Mouse (Mus musculus) kidney, adult 2 months (tissue): ENCODE results near the gene Kazn.

Experiments used
- CTCF ChIP-seq: fragments of 200-500 bp; conservative IDR thresholded peaks from 2 replicates; pipeline ENCODE4 v1.5.1; 2011; ENCODE audit warnings: low read depth, mild to moderate bottlenecking, control low read depth, low read length, moderate library complexity, mixed read lengths; ENCODE audit not compliant: insufficient read depth, insufficient read length
- POLR2A ChIP-seq: fragments of 200-500 bp; IDR thresholded peaks from one replicate; pipeline ENCODE4 v1.6.1; 2011; ENCODE audit warnings: low read depth, low read length, control low read depth

DNA sequence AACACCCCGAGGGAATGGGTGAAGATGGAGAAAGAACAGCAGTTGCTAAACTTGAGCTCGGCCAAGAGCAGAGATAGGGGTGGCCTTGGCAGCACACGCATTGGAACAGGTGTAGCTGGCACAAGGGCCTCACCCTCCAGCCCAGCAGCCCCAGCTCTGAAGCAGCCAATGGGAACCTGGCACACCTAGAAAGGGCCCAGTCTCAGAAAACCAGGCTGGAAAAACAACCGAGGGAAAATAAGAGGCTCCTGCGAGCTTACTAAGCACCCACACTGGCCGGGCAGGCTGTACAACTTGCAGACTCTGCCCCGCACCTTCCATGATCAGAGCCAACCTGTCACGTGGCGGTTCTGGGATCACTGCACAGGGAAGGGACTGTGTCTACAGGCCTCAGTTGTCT, 26.8 kb downstream of the Kazn start:
- no peak for TF ChIP-seq POLR2A
- TF ChIP-seq CTCF, result no peak
